Mouse (Mus musculus) ES-Bruce4 (cell line): ENCODE results near the gene Cyth4.

ENCODE experiments used
- CTCF ChIP-seq: IDR thresholded peaks from one replicate; pipeline ENCODE4 v1.8.1; 2011; ENCODE audit warnings: low read depth, low read length
- EP300 ChIP-seq: IDR thresholded peaks from 2 replicates; pipeline ENCODE4 v1.6.1; 2011; ENCODE audit warnings: low read depth, low read length; ENCODE audit not compliant: insufficient read depth
- POLR2A ChIP-seq: IDR thresholded peaks from one replicate; pipeline ENCODE4 v1.8.1; 2011; ENCODE audit warnings: low read length; ENCODE audit not compliant: insufficient read depth

GRCm38 (mm10) chr15:78626285-78626684 is 29.4 kb downstream of the Cyth4 start:
- TF ChIP-seq POLR2A (no peak), EP300 (no peak), CTCF (no peak)
